Mouse (Mus musculus): ENCODE results near the gene Rabgap1l. TPM values are rescaled to one million over a fixed set of nuclear protein-coding genes. Genes with fewer than 3 reads are reported as not detected.
A peak's percentile ranks its signal among the peaks of the same experiment; 100 is the strongest.

Gene Rabgap1l
- total and polyA plus RNA-seq, 3 experiments = 19.0 to 68.4 (median 67.6) TPM

GRCm38 (mm10) chr1:160758243-160758642 lies 34.8 kb downstream of the Rabgap1l start:
- 40% methylated on average over 3 of the region's 3 CpGs for WGBS
- H3K79me2 ChIP-seq (replicated peaks; ENCODE audit: control insufficient read depth, insufficient read depth, low read length) = 0 out of 2 replicates have a peak, but pooled peaks cover 3% of the 10 kb centered on the region
- H3K4me3 ChIP-seq = no peak overlapping the region
- no peak overlapping the region for H3K9ac ChIP-seq (ENCODE audit: low read depth, low read length)
- peak; percentile 39 to 64 for DNase-seq
- TF ChIP-seq CTCF (IDR thresholded peaks at IDR 0.05) (peak; percentile 86), POLR2A (IDR thresholded peaks at IDR 0.05; ENCODE audit: insufficient read depth, low read depth, low read length) (no peak)
- no peaks in the 10 kb centered on the region for H3K36me3 ChIP-seq (ENCODE audit: control insufficient read depth, insufficient read depth, low read length)
- H3K4me1 ChIP-seq (ENCODE audit: control insufficient read depth, insufficient read depth, low read length) = no peaks in the 10 kb centered on the region
- intact Hi-C loops (cut with DNase I) = loop anchor here (5.0 to 10.0 kb wide), 2 partner anchors 34 to 437 kb away; partner anchors contain the start of gene Rabgap1l
- H3K27me3 ChIP-seq (ENCODE audit: control insufficient read depth, insufficient read depth, low read length) = no peaks in the 10 kb centered on the region
- H3K27ac ChIP-seq = no peak overlapping the region

DNA sequence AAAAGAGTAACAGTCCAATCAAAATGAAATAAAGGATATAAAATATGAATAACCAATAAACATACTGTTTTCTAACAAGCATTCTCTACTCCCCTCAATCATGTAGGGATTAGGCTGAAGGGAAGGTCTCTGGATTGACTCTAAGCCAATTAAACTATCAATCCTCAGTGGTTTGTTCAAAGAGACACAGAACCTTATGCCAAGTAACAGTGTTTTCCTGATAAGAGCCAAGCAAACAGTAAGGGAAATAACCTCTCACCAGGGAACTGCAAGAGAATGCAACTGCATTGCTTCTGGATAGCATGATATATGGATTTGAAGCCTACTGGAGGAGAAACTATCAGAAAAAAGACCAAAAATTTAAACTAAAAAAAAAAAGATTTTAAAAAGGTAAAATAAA lies 37.7 kb downstream of the Rabgap1l start:
- no peak overlapping the region for H3K4me3 ChIP-seq
- H3K79me2 ChIP-seq (replicated peaks; ENCODE audit: control insufficient read depth, insufficient read depth, low read length) = peaks cover 4% of the 10 kb centered on the region; the same call in 1 of the 2 replicates
- no peak for DNase-seq
- no peaks in the 10 kb centered on the region for H3K27me3 ChIP-seq (ENCODE audit: control insufficient read depth, insufficient read depth, low read length)
- intact Hi-C loops (cut with DNase I) = loop anchor here (5.0 to 10.0 kb wide), 2 partner anchors 37 to 439 kb away; partner anchors contain the start of gene Rabgap1l
- no peak for TF ChIP-seq POLR2A (IDR thresholded peaks at IDR 0.05; ENCODE audit: insufficient read depth, low read depth, low read length)
- TF ChIP-seq CTCF (IDR thresholded peaks at IDR 0.05) = no peak
- TF ChIP-seq EP300 (IDR thresholded peaks at IDR 0.05; ENCODE audit: insufficient read depth, low read depth, low read length) = no peak
- no peak overlapping the region for H3K9ac ChIP-seq (ENCODE audit: low read depth, low read length)
- peaks cover 1% of the 10 kb centered on the region; the same call in 1 of the 2 replicates for H3K4me1 ChIP-seq (ENCODE audit: control insufficient read depth, insufficient read depth, low read length)
- no peaks in the 10 kb centered on the region for H3K36me3 ChIP-seq (ENCODE audit: control insufficient read depth, insufficient read depth, low read length)
- H3K27ac ChIP-seq = no peak overlapping the region

- Histone ChIP-seq H3K36me3 (ENCODE audit: control insufficient read depth, insufficient read depth, low read length) (no peaks in the 10 kb centered on the region), H3K27ac (no peak overlapping the region), H3K79me2 (replicated peaks; ENCODE audit: control insufficient read depth, insufficient read depth, low read length) (peaks cover 4% of the 10 kb centered on the region; the same call in 1 of the 2 replicates), H3K27me3 (ENCODE audit: control insufficient read depth, insufficient read depth, low read length) (no peaks in the 10 kb centered on the region), H3K9ac (ENCODE audit: low read depth, low read length) (no peak overlapping the region), H3K4me1 (ENCODE audit: control insufficient read depth, insufficient read depth, low read length) (peaks cover 1% of the 10 kb centered on the region), H3K4me3 (no peak overlapping the region)
- 44% methylated on average over 2 of the region's 2 CpGs for WGBS
- intact Hi-C loops (cut with DNase I) = loop anchor here (10.0 kb wide), 1 partner anchor 444 kb away; no protein-coding TSS in a partner anchor
- no peak for TF ChIP-seq EP300 (IDR thresholded peaks at IDR 0.05; ENCODE audit: insufficient read depth, low read depth, low read length)
- no peak for TF ChIP-seq CTCF (IDR thresholded peaks at IDR 0.05)
- no peak for TF ChIP-seq POLR2A (IDR thresholded peaks at IDR 0.05; ENCODE audit: insufficient read depth, low read depth, low read length)
- no peak for DNase-seq
Measured at GRCm38 (mm10) chr1:160750629-160751028, 42.4 kb downstream of the Rabgap1l start.

GRCm38 (mm10) chr1:160746786-160747185 lies 46.2 kb downstream of the Rabgap1l start:
- no peaks in the 10 kb centered on the region for H3K36me3 ChIP-seq (ENCODE audit: control insufficient read depth, insufficient read depth, low read length)
- DNase-seq = peak; percentile 33 to 34
- H3K9ac ChIP-seq (ENCODE audit: low read depth, low read length) = no peak overlapping the region
- TF ChIP-seq CTCF (IDR thresholded peaks at IDR 0.05) (no peak), POLR2A (IDR thresholded peaks at IDR 0.05; ENCODE audit: insufficient read depth, low read depth, low read length) (no peak), EP300 (IDR thresholded peaks at IDR 0.05; ENCODE audit: insufficient read depth, low read depth, low read length) (no peak)
- intact Hi-C loops (cut with DNase I) = no loop called here
- peaks cover 4% of the 10 kb centered on the region; the same call in 1 of the 2 replicates for H3K79me2 ChIP-seq (replicated peaks; ENCODE audit: control insufficient read depth, insufficient read depth, low read length)
- H3K27me3 ChIP-seq (ENCODE audit: control insufficient read depth, insufficient read depth, low read length) = no peaks in the 10 kb centered on the region
- no peak overlapping the region for H3K27ac ChIP-seq
- no peak overlapping the region for H3K4me3 ChIP-seq
- peaks cover 1% of the 10 kb centered on the region for H3K4me1 ChIP-seq (ENCODE audit: control insufficient read depth, insufficient read depth, low read length)
- WGBS = 29% methylated on average over 7 of the region's 7 CpGs

DNA sequence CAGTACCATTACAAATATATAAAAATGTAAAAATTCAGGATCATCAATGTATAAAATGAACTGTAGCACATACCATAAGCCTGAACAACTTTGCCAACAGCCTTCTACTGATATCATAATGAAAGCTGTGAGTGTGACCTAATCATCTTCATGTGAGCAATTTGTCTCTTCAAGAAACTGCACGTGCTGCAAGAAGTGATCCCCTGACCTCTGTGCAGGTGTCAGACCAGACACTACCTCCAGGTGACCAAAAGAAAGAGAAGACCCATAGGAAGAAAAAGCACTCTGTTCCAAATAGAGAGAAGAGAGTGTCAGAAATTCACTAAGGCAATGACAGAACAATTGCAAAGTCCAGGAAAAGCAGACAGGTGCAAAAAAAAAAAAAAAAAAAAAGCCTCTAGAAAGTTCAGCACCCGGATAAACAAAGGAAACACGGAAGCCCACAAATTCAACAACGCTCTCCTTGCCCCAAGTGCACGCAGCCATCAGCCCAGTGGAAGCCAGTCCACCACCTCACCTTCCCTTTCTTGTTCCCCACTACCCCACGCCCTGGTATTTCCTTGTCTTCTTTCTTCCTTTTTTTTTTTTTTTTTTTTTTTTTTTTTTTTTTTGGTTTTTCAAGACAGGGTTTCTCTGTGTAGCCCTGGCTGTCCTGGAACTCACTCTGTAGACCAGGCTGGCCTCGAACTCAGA lies 47.6 kb downstream of the Rabgap1l start:
- Histone ChIP-seq H3K27ac (no peak overlapping the region), H3K9ac (ENCODE audit: low read depth, low read length) (no peak overlapping the region), H3K4me1 (ENCODE audit: control insufficient read depth, insufficient read depth, low read length) (no peaks in the 10 kb centered on the region; the same call in none of the 2 replicates), H3K4me3 (no peak overlapping the region), H3K79me2 (replicated peaks; ENCODE audit: control insufficient read depth, insufficient read depth, low read length) (0 out of 2 replicates have a peak, but pooled peaks cover 1% of the 10 kb centered on the region), H3K27me3 (ENCODE audit: control insufficient read depth, insufficient read depth, low read length) (no peaks in the 10 kb centered on the region), H3K36me3 (ENCODE audit: control insufficient read depth, insufficient read depth, low read length) (no peaks in the 10 kb centered on the region)
- 77% methylated on average over 7 of the region's 7 CpGs for WGBS
- DNase-seq = no peak
- TF ChIP-seq POLR2A (IDR thresholded peaks at IDR 0.05; ENCODE audit: insufficient read depth, low read depth, low read length) (no peak), CTCF (IDR thresholded peaks at IDR 0.05) (no peak), EP300 (IDR thresholded peaks at IDR 0.05; ENCODE audit: insufficient read depth, low read depth, low read length) (no peak)
- intact Hi-C loops (cut with DNase I) = no loop called here

DNA sequence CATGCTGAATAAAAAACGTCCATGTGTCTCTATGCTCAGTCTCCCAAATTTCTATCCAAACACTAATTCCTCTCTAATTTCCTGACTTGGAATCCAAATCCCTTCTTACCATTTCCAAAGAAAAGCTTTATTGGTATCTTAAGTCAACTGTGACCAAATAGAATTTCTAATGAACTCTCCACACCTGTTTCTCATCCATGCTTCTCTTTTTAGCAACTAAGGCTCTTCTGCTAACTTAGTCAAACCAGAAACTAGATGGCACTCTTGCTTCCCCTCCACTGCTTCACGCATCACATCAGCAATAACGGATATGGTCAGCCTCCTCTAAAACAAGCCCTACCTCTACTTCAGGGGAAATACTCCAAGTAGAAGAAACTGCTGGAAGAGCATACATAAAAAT lies 49.0 kb downstream of the Rabgap1l start:
- H3K27ac ChIP-seq = no peak overlapping the region
- H3K36me3 ChIP-seq (ENCODE audit: control insufficient read depth, insufficient read depth, low read length) = no peaks in the 10 kb centered on the region
- no peak overlapping the region for H3K9ac ChIP-seq (ENCODE audit: low read depth, low read length)
- WGBS = 36% methylated on average over 3 of the region's 3 CpGs
- no peaks in the 10 kb centered on the region; the same call in none of the 2 replicates for H3K4me1 ChIP-seq (ENCODE audit: control insufficient read depth, insufficient read depth, low read length)
- 0 out of 2 replicates have a peak, but pooled peaks cover 1% of the 10 kb centered on the region for H3K79me2 ChIP-seq (replicated peaks; ENCODE audit: control insufficient read depth, insufficient read depth, low read length)
- H3K27me3 ChIP-seq (ENCODE audit: control insufficient read depth, insufficient read depth, low read length) = no peaks in the 10 kb centered on the region
- no peak for DNase-seq
- no peak for TF ChIP-seq EP300 (IDR thresholded peaks at IDR 0.05; ENCODE audit: insufficient read depth, low read depth, low read length)
- peak; percentile 46 for TF ChIP-seq CTCF (IDR thresholded peaks at IDR 0.05)
- TF ChIP-seq POLR2A (IDR thresholded peaks at IDR 0.05; ENCODE audit: insufficient read depth, low read depth, low read length) = no peak
- intact Hi-C loops (cut with DNase I) = loop anchor here (5.0 kb wide), 3 partner anchors 98 to 428 kb away; no protein-coding TSS in a partner anchor
- H3K4me3 ChIP-seq = no peak overlapping the region
